Mouse (Mus musculus) mouse trophoblast stem cell (cell line): ENCODE results near the gene Psmb7.

Experiments used
- in situ Hi-C, 2 experiments: fragments of 300-500 bp; cut with MseI, MboI; formaldehyde crosslinking; loops; 2 replicates in 1 of 2; 3 replicates in 1 of 2; pipeline ENCODE4 v1.15.1; 2025

The Psmb7 gene

GRCm38 (mm10) chr2:38643625-38644427, at the start of gene Psmb7:
Gene Psmb7, minus strand, starts transcription at chr2:38644087.
- in situ Hi-C loops: no loop called here

DNA sequence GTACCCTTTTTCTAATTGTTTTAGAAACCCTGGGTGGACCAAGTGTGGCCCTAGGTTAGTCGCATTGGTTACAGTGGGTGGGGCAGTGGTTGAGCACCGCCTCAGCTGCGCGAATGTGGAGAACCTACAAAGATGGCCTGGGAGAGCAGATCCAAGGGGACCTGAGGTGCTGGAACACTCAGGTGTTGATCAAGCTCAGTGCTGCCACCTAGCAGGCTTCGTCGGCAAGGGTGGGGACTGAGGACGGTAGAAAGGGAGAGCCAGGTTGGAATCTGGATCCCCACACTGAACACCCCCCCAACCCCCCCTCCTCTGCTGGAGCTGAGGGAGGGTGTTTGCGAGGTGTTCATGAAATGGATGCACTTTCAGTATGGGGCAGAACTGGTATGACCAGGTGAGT, 47.7 kb upstream of the Psmb7 start:
- in situ Hi-C loops: no loop called here

DNA sequence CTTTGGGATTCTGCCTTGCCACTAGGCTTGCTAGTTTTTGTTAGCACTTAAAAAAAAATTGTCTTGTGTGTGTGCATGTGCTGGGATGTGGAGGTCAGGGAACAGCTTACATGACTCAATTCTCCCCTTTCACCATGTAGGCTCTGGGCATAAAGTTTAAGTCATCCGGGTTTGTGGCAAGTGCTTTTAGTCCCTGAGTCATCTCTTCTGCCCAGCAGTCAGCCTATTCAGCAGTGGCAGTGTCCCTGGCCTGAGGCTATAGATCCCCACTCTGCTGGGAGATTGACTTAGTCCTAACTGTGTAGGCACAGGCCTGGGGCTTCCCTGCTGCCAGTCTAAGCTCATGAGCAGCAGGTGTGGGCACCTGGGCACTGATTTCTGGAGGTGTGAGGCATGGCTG, 46.0 kb upstream of the Psmb7 start:
- in situ Hi-C loops: no loop called here

- in situ Hi-C loops: no loop called here
These were observed 45.1 kb upstream of the Psmb7 start for GRCm38 (mm10) chr2:38688791-38689520.

DNA sequence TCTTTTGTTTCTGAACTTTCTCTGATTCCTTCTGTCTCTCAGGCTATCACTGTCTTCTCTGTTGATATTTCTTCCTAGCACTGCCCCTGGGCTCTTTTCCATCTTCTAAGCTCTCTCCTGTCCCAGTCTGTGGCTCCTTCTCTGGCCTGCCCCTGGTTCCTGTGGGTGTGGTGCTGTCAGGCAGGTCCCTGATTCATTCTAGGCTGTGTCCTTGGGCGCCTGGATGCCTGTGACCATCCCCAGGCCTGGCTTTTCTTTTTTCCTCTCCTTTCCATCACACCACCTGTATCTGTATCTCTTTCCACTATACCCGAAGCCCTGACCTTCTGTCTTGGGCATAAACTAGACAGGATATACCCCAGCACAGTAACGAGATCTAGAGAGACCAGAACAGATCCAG, 41.9 kb upstream of the Psmb7 start:
- in situ Hi-C loops: no loop called here

DNA sequence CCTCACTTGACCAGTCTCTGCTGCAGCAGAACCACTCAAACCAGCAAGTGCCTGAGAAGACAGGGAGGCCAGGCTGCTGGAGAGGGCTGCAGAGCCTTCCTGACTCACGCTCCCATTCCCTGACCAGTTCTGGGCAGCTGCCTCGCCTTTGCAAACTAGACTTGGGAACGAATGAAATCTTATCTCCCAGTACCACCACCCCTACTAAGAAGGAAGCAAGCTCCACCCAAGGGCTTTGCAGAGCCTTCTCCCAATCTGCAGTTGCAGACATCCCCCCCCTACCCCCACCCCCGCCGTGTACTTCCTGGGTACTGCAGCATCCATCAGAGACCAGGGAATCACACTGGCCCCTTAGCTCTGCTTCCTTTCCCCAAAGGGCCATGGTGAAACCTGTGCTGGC, 39.2 kb upstream of the Psmb7 start:
- in situ Hi-C loops: no loop called here

- in situ Hi-C loops: no loop called here
These were observed 38.3 kb upstream of the Psmb7 start for GRCm38 (mm10) chr2:38682209-38682608.

- in situ Hi-C loops: no loop called here
These were observed 35.1 kb upstream of the Psmb7 start for GRCm38 (mm10) chr2:38678947-38679346.

GRCm38 (mm10) chr2:38675366-38675969, 31.6 kb upstream of the Psmb7 start:
- in situ Hi-C loops: no loop called here

DNA sequence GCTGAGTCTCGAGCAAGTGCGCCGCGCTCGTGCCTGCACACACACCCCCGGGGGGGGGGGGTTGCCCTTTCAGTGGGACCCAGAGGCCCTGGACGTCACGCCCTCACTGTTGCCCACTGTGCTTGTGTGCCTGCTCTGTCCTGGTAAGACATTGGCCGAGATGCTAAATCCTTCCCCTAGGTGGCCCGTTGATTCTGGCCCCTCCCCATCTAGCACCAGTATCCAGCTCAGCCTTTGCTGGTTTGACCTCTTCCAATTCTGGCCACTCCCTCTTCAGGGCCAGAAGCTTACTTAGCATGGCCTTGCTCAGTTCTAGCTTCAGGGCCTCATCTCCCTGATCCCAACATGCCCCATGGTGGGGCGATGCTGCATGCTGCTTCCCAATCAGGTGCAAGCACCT, 28.6 kb upstream of the Psmb7 start:
- in situ Hi-C loops: no loop called here

DNA sequence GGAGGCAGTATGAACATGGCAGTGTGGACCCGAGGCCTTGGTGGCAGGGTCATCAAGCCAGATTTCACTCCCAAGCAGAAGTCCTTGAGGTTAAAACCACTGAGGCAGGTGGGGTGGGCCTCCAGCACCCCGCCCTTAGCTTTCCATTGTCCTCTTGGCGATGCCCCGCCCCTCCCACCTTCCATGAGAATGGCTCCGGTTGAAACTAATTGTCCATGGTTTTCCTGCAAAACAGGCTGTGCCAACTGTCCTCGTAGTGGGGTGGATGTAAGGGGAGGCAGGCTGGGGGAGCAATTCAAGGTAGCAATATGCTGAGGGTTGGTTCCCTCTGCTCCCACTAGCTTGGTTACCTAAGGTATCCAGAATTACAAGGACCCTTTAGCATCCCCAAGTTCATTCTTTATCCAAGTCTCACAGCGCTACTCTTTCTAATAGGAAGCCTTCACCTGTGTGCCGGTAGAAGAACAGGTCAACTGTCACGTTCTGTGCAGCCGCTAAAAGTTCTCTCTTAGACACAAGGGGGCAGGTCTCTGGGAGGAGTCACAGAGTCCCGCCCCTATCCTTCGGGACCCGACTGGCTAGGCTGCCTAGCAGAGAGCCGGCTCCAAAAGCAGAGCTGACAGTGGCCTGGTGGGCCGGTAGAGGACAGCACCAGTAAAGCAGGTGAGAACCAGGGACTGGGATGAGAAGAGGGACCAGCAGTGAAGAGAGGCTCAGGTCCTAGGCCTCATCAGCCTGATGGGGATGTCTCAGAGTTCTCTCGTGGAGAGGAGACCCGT, 25.1 kb upstream of the Psmb7 start:
- in situ Hi-C loops: no loop called here

GRCm38 (mm10) chr2:38661398-38661797, 17.5 kb upstream of the Psmb7 start:
- in situ Hi-C loops: loop anchor here (5.0 kb wide), 1 partner anchor 76 kb away; no protein-coding TSS in a partner anchor

DNA sequence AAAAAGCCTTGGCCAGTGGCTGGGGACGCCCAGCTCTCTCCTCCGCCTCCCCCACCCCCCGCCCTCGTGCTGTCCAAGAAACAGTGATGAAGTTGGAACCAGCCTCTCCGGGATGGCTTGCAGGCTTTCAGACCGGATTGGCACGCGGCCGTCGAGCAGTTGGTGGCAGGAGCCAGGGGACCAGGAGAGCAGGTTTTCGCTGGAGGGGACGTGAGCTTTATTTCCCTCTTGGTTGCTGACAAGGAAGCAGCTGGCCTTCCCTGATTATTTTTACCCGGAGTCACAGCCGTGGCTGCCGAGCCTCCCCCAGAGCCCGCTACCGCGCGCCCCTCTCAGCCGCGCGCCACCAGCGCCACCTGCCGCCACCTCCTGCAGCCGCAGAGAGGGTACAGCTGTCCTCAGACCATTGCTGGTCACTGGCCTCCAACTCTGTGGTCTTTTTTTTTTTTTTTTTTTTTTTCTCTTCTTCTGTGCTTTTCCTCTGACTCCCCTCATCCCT, 14.5 kb upstream of the Psmb7 start:
- in situ Hi-C loops: no loop called here

- in situ Hi-C loops: no loop called here
These were observed 9.8 kb upstream of the Psmb7 start for GRCm38 (mm10) chr2:38653694-38654093.

- in situ Hi-C loops: no loop called here
These were observed 9.4 kb upstream of the Psmb7 start for GRCm38 (mm10) chr2:38653293-38653619.

GRCm38 (mm10) chr2:38652565-38653292, 8.8 kb upstream of the Psmb7 start:
- in situ Hi-C loops: no loop called here

DNA sequence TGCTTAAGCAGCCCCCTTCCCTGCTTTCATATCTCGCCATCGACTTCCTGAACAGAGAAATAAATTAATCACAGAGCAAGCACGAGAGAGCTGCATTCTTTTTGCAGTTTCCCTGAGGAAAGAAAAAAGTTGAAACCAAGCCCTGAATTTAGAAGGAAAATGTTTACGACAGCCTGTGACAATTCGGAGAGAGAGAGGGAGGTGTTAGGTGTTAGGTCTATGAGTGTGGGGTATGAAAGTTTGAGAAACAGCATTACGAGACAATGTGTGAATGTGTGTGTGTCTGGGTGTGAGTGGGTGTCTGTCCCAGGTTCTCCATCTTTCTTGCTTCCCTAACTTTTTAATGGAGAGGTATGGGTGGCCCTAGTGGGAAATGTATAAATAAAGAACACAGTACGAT, 8.2 kb upstream of the Psmb7 start:
- in situ Hi-C loops: no loop called here

DNA sequence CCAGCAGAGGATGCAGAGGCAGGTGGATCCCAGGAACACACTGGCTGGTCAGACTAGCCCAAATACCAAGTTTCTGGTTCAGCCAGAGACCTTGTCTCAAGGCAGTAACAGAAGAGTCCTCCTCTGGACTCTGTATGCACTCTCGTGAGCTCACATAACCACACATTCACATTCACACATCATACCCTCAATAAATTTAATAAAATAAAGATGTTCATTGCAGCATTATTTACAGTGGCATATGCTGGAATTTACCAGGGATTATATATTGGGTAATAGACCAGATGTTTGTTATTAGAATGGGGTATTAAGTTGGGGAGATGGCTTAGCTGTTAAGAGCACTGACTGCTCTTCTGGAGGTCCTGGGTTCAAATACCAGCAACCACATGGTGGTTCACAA, 6.5 kb upstream of the Psmb7 start:
- in situ Hi-C loops: no loop called here

DNA sequence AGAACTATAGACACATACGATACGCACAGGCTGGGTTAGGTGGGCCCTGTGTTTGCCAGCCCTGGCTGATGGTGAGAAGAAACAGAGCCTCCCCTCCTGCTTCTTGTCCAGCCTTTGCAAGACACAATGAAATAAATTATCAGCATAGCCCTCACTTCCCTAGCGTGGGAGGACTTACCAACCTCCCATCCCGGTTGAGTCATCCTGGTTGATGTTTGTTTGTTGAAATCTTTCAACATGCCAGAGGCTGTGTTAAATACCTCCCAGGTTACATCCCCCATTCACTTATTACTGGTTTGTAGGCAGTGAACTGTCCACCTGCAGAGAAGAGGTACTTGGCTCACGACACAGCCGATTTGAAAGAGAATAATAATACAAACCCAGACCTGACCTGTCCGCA, 3.8 kb upstream of the Psmb7 start:
- in situ Hi-C loops: no loop called here

GRCm38 (mm10) chr2:38647201-38647606, 3.3 kb upstream of the Psmb7 start:
- in situ Hi-C loops: no loop called here

GRCm38 (mm10) chr2:38645936-38646335, 2.0 kb upstream of the Psmb7 start:
- in situ Hi-C loops: no loop called here
